Mouse (Mus musculus): ENCODE results near the gene 4931406P16Rik. TPM values are rescaled to one million over a fixed set of nuclear protein-coding genes. Genes with fewer than 3 reads are reported as not detected.

The 4931406P16Rik gene
- polyA plus RNA-seq, 1 experiment from 2014 or later: 25.8 TPM

Other genes starting within 250 kb of the 4931406P16Rik start
- not detected in 2 replicates for gene Scgb1b30, start 218.1 kb downstream of the 4931406P16Rik start, polyA plus RNA-seq (2015; fragmentation: Nextera tagmentation; extraction: Ambion mirVana)
- gene Wtip, start 180.3 kb downstream of the 4931406P16Rik start, polyA plus RNA-seq (2015; fragmentation: Nextera tagmentation; extraction: Ambion mirVana): 6.8 and 7.4 TPM in 2 replicates
- gene Uba2, start 144.0 kb downstream of the 4931406P16Rik start, polyA plus RNA-seq (2015; fragmentation: Nextera tagmentation; extraction: Ambion mirVana): 187 and 188 TPM in 2 replicates
- 56.9 and 60.8 TPM in 2 replicates for gene Pdcd2l, start 116.9 kb downstream of the 4931406P16Rik start, polyA plus RNA-seq (2015; fragmentation: Nextera tagmentation; extraction: Ambion mirVana)
- 277 and 278 TPM in 2 replicates for gene Gpi1, start 83.2 kb downstream of the 4931406P16Rik start, polyA plus RNA-seq (2015; fragmentation: Nextera tagmentation; extraction: Ambion mirVana)
- 0.46 TPM in 1 of 2 replicates, not detected in the other for gene Gm6096, start 62.5 kb downstream of the 4931406P16Rik start, polyA plus RNA-seq (2015; fragmentation: Nextera tagmentation; extraction: Ambion mirVana)
- 90.3 and 95.4 TPM in 2 replicates for gene Lsm14a, start 79.8 kb upstream of the 4931406P16Rik start, polyA plus RNA-seq (2015; fragmentation: Nextera tagmentation; extraction: Ambion mirVana)